Mouse (Mus musculus): ENCODE measurements around the gene Snrpd3. TPM values are rescaled to one million over a fixed set of nuclear protein-coding genes. Genes with fewer than 3 reads are reported as not detected.
"Not testable (repeated sequence)": the region's sequence is repeated elsewhere in the genome, so short reads cannot be mapped to it uniquely, and the experiment has no call there.

Gene Snrpd3
- total RNA-seq, 1 experiment = 124 TPM

- in situ Hi-C loops (cut with MboI; ENCODE audit: low sequenced_read_pairs in 2 of 2, unreplicated experiment in 2 of 2) = no loop called here
- DNase-seq (ENCODE audit: low read depth, low spot score) = no peak
- no peaks in the 10 kb centered on the region for H3K36me3 ChIP-seq (ENCODE audit: control insufficient read depth, insufficient read depth, low read length, poor library complexity, severe bottlenecking)
These were observed 21.4 kb upstream of the Snrpd3 start for GRCm38 (mm10) chr10:75495921-75496320.

GRCm38 (mm10) chr10:75499214-75499613 is 18.1 kb upstream of the Snrpd3 start:
- H3K4me1 ChIP-seq (ENCODE audit: control insufficient read depth in 2 of 2, insufficient read depth in 2 of 2, low read length in 2 of 2, poor library complexity in 1 of 2); DNase-seq (ENCODE audit: low read depth, low spot score); H3K9ac ChIP-seq (ENCODE audit: insufficient read depth, low read depth, low read length, poor library complexity, severe bottlenecking); H3K4me3 ChIP-seq (ENCODE audit: insufficient read depth in 1 of 2, low read depth in 1 of 2, low read length in 2 of 2, poor library complexity in 1 of 2, severe bottlenecking in 1 of 2); H3K9me3 ChIP-seq (ENCODE audit: control insufficient read depth, insufficient read depth, low read depth, low read length); H3K27ac ChIP-seq (ENCODE audit: insufficient read depth, low read depth, low read length, poor library complexity, severe bottlenecking); in situ Hi-C loops (cut with MboI; ENCODE audit: low sequenced_read_pairs in 2 of 2, unreplicated experiment in 2 of 2); H3K36me3 ChIP-seq (ENCODE audit: control insufficient read depth, insufficient read depth, low read length, poor library complexity, severe bottlenecking): not testable (repeated sequence)

More at GRCm38 (mm10) chr10:75495921-75496320, 21.4 kb upstream of the Snrpd3 start:
- Histone ChIP-seq H3K4me3 (ENCODE audit: insufficient read depth in 1 of 2, low read depth in 1 of 2, low read length in 2 of 2, poor library complexity in 1 of 2, severe bottlenecking in 1 of 2) (no peak overlapping the region), H3K27ac (ENCODE audit: insufficient read depth, low read depth, low read length, poor library complexity, severe bottlenecking) (no peak overlapping the region), H3K9ac (ENCODE audit: insufficient read depth, low read depth, low read length, poor library complexity, severe bottlenecking) (no peak overlapping the region), H3K4me1 (ENCODE audit: control insufficient read depth in 2 of 2, insufficient read depth in 2 of 2, low read length in 2 of 2, poor library complexity in 1 of 2) (peaks cover 0 to 4% of the 10 kb centered on the region in 2 experiments; a peak in 1 of 4 replicates), H3K9me3 (ENCODE audit: control insufficient read depth, insufficient read depth, low read depth, low read length) (no peaks in the 10 kb centered on the region)
- no peak for TF ChIP-seq CHD2 (IDR thresholded peaks at IDR 0.05; ENCODE audit: low read depth, low read length)
- no peak for TF ChIP-seq HCFC1 (IDR thresholded peaks at IDR 0.05; ENCODE audit: borderline replicate concordance, insufficient read depth, low read length)
- no peak for TF ChIP-seq ZNF384 (IDR thresholded peaks at IDR 0.05; ENCODE audit: low read depth, low read length)
- TF ChIP-seq MAFK (IDR thresholded peaks at IDR 0.05; ENCODE audit: insufficient read depth, low read depth, low read length) = no peak
- no peak for TF ChIP-seq ZC3H11A (IDR thresholded peaks at IDR 0.05; ENCODE audit: borderline replicate concordance, low read depth, low read length)

- Histone ChIP-seq H3K36me3 (ENCODE audit: control insufficient read depth, insufficient read depth, low read length, poor library complexity, severe bottlenecking) (no peaks in the 10 kb centered on the region), H3K9ac (ENCODE audit: insufficient read depth, low read depth, low read length, poor library complexity, severe bottlenecking) (no peak overlapping the region), H3K4me3 (ENCODE audit: insufficient read depth in 1 of 2, low read depth in 1 of 2, low read length in 2 of 2, poor library complexity in 1 of 2, severe bottlenecking in 1 of 2) (no peak overlapping the region), H3K27ac (ENCODE audit: insufficient read depth, low read depth, low read length, poor library complexity, severe bottlenecking) (no peak overlapping the region), H3K4me1 (ENCODE audit: control insufficient read depth in 2 of 2, insufficient read depth in 2 of 2, low read length in 2 of 2, poor library complexity in 1 of 2) (peaks cover 0 to 4% of the 10 kb centered on the region in 2 experiments; a peak in 1 of 4 replicates), H3K9me3 (ENCODE audit: control insufficient read depth, insufficient read depth, low read depth, low read length) (no peaks in the 10 kb centered on the region)
- DNase-seq (ENCODE audit: low read depth, low spot score) = no peak
- in situ Hi-C loops (cut with MboI; ENCODE audit: low sequenced_read_pairs in 2 of 2, unreplicated experiment in 2 of 2) = no loop called here
- TF ChIP-seq HCFC1 (IDR thresholded peaks at IDR 0.05; ENCODE audit: borderline replicate concordance, insufficient read depth, low read length) (no peak), ZC3H11A (IDR thresholded peaks at IDR 0.05; ENCODE audit: borderline replicate concordance, low read depth, low read length) (no peak), MAFK (IDR thresholded peaks at IDR 0.05; ENCODE audit: insufficient read depth, low read depth, low read length) (no peak), ZNF384 (IDR thresholded peaks at IDR 0.05; ENCODE audit: low read depth, low read length) (no peak), CHD2 (IDR thresholded peaks at IDR 0.05; ENCODE audit: low read depth, low read length) (no peak)
These were observed 17.6 kb upstream of the Snrpd3 start for GRCm38 (mm10) chr10:75499791-75500190.

- Histone ChIP-seq H3K9ac (ENCODE audit: insufficient read depth, low read depth, low read length, poor library complexity, severe bottlenecking) (no peak overlapping the region), H3K4me1 (ENCODE audit: control insufficient read depth in 2 of 2, insufficient read depth in 2 of 2, low read length in 2 of 2, poor library complexity in 1 of 2) (peaks cover 0 to 4% of the 10 kb centered on the region in 2 experiments; a peak in 1 of 4 replicates), H3K4me3 (ENCODE audit: insufficient read depth in 1 of 2, low read depth in 1 of 2, low read length in 2 of 2, poor library complexity in 1 of 2, severe bottlenecking in 1 of 2) (no peak overlapping the region), H3K9me3 (ENCODE audit: control insufficient read depth, insufficient read depth, low read depth, low read length) (no peaks in the 10 kb centered on the region), H3K27ac (ENCODE audit: insufficient read depth, low read depth, low read length, poor library complexity, severe bottlenecking) (no peak overlapping the region), H3K36me3 (ENCODE audit: control insufficient read depth, insufficient read depth, low read length, poor library complexity, severe bottlenecking) (no peaks in the 10 kb centered on the region)
- TF ChIP-seq ZC3H11A (IDR thresholded peaks at IDR 0.05; ENCODE audit: borderline replicate concordance, low read depth, low read length) (no peak), HCFC1 (IDR thresholded peaks at IDR 0.05; ENCODE audit: borderline replicate concordance, insufficient read depth, low read length) (no peak), CHD2 (IDR thresholded peaks at IDR 0.05; ENCODE audit: low read depth, low read length) (no peak), ZNF384 (IDR thresholded peaks at IDR 0.05; ENCODE audit: low read depth, low read length) (no peak), MAFK (IDR thresholded peaks at IDR 0.05; ENCODE audit: insufficient read depth, low read depth, low read length) (no peak)
- no peak for DNase-seq (ENCODE audit: low read depth, low spot score)
- in situ Hi-C loops (cut with MboI; ENCODE audit: low sequenced_read_pairs in 2 of 2, unreplicated experiment in 2 of 2) = no loop called here
These were observed 17.0 kb upstream of the Snrpd3 start for GRCm38 (mm10) chr10:75500345-75500744.

GRCm38 (mm10) chr10:75501641-75502040 is 15.7 kb upstream of the Snrpd3 start:
- DNase-seq (ENCODE audit: low read depth, low spot score) = no peak
- in situ Hi-C loops (cut with MboI; ENCODE audit: low sequenced_read_pairs in 2 of 2, unreplicated experiment in 2 of 2) = no loop called here

More at GRCm38 (mm10) chr10:75501641-75502040, 15.7 kb upstream of the Snrpd3 start:
- Histone ChIP-seq H3K4me1 (ENCODE audit: control insufficient read depth in 2 of 2, insufficient read depth in 2 of 2, low read length in 2 of 2, poor library complexity in 1 of 2) (peaks cover 0 to 4% of the 10 kb centered on the region in 2 experiments; a peak in 1 of 4 replicates), H3K9ac (ENCODE audit: insufficient read depth, low read depth, low read length, poor library complexity, severe bottlenecking) (no peak overlapping the region), H3K27ac (ENCODE audit: insufficient read depth, low read depth, low read length, poor library complexity, severe bottlenecking) (no peak overlapping the region), H3K9me3 (ENCODE audit: control insufficient read depth, insufficient read depth, low read depth, low read length) (no peaks in the 10 kb centered on the region), H3K36me3 (ENCODE audit: control insufficient read depth, insufficient read depth, low read length, poor library complexity, severe bottlenecking) (no peaks in the 10 kb centered on the region), H3K4me3 (ENCODE audit: insufficient read depth in 1 of 2, low read depth in 1 of 2, low read length in 2 of 2, poor library complexity in 1 of 2, severe bottlenecking in 1 of 2) (no peak overlapping the region)
- no peak for TF ChIP-seq MAFK (IDR thresholded peaks at IDR 0.05; ENCODE audit: insufficient read depth, low read depth, low read length)
- no peak for TF ChIP-seq CHD2 (IDR thresholded peaks at IDR 0.05; ENCODE audit: low read depth, low read length)
- TF ChIP-seq ZC3H11A (IDR thresholded peaks at IDR 0.05; ENCODE audit: borderline replicate concordance, low read depth, low read length) = no peak
- TF ChIP-seq HCFC1 (IDR thresholded peaks at IDR 0.05; ENCODE audit: borderline replicate concordance, insufficient read depth, low read length) = no peak
- no peak for TF ChIP-seq ZNF384 (IDR thresholded peaks at IDR 0.05; ENCODE audit: low read depth, low read length)
